Mouse (Mus musculus) lung, embryonic 15.5 days (tissue): ENCODE results near the gene Tubb3. TPM values are rescaled to one million over a fixed set of nuclear protein-coding genes. Genes with fewer than 3 reads are reported as not detected.
A peak's percentile ranks its signal among the peaks of the same experiment; 100 is the strongest.

Experiments used
- ATAC-seq: fragments of 200-750 bp; cut with Nextera tagmentation; 2 replicates; pipeline ENCODE4 v1.8.0; 2017; ENCODE audit warnings: moderate number of reproducible peaks, borderline replicate concordance; ENCODE audit not compliant: low FRiP score, low TSS enrichment; ENCODE audit errors: extremely low read depth
- H3K27ac ChIP-seq: fragments of 300-500 bp; sonication (generic); 2 replicates; pipeline ENCODE4 v1.5.1; 2015; ENCODE audit warnings: moderate library complexity, mild to moderate bottlenecking, inconsistent platforms
- H3K27me3 ChIP-seq: fragments of 300-500 bp; sonication (generic); 2 replicates; pipeline ENCODE4 v1.6.1; 2015; ENCODE audit warnings: inconsistent platforms
- H3K36me3 ChIP-seq: fragments of 300-500 bp; sonication (generic); 2 replicates; pipeline ENCODE4 v1.6.1; 2015; ENCODE audit warnings: inconsistent platforms
- H3K4me1 ChIP-seq: fragments of 300-500 bp; sonication (generic); 2 replicates; pipeline ENCODE4 v1.6.1; 2015; ENCODE audit warnings: inconsistent platforms
- H3K4me2 ChIP-seq: fragments of 300-500 bp; sonication (generic); 2 replicates; pipeline ENCODE4 v1.6.1; 2015; ENCODE audit warnings: inconsistent platforms, mild to moderate bottlenecking, moderate library complexity
- H3K4me3 ChIP-seq: fragments of 300-500 bp; sonication (generic); 2 replicates; pipeline ENCODE4 v1.5.1; 2015; ENCODE audit warnings: mild to moderate bottlenecking, inconsistent platforms
- H3K9ac ChIP-seq: fragments of 300-500 bp; sonication (generic); 2 replicates; pipeline ENCODE4 v1.6.1; 2015; ENCODE audit warnings: inconsistent platforms
- H3K9me3 ChIP-seq: fragments of 300-500 bp; sonication (generic); 2 replicates; pipeline ENCODE4 v1.6.1; 2016; ENCODE audit warnings: inconsistent platforms
- WGBS: fragments of 180-500 bp; shearing (Covaris S2); methylation state at CpG from one replicate; pipeline ENCODE4 v1.1.7; 2015; 5-methylcytosine and 5-hydroxymethylcytosine counted together
- polyA plus RNA-seq: library from polyadenylated mRNA; unstranded; fragments of >200 nt; fragmentation: Nextera tagmentation; extraction: Ambion mirVana; gene quantifications from 2 replicates; pipeline ENCODE4 v1.2.1, GENCODE M21; 2015

The Tubb3 gene
- polyA plus RNA-seq, 1 experiment from 2014 or later = 11.4 TPM

- H3K9me3 ChIP-seq = no peaks in the 10 kb centered on the region
- H3K36me3 ChIP-seq = peaks cover 55% of the 10 kb centered on the region
- no peak overlapping the region for H3K27ac ChIP-seq
- no peak for ATAC-seq
- no peak overlapping the region for H3K4me2 ChIP-seq
- no peaks in the 10 kb centered on the region for H3K27me3 ChIP-seq
- no peak overlapping the region for H3K4me3 ChIP-seq
- H3K9ac ChIP-seq = no peak overlapping the region
- H3K4me1 ChIP-seq = no peaks in the 10 kb centered on the region
- 85% methylated on average over 9 of the region's 9 CpGs for WGBS
These were observed 9.3 kb upstream of the Tubb3 start for GRCm38 (mm10) chr8:123401936-123402335.

DNA sequence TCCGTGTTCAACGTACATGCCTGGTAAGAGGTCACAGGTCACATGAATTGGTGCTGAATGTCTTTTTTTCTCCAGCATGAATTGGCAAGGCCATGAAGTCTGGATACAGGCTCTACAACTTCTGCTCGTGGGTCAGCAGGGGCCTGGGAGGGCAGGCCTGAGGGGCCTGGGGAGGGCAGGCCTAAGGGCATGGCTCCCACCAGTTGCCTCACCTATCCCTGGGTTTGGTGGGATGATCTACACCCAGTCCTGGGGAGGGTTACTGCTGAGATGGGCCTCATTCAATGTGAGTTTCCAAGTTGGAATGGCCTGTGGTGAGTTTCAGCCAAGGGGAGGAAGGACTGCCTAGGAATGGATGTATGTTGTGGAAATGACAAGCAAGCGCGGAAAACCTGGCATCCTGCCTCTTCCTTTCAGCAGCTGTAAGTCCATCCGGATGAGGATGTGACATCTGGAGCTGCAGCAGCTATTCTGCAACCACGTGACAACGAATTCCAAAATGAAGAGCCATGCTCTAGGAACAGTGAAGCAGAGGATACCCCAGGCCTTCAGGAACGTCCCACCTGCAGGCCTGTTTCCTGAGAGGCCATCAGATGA is 8.4 kb upstream of the Tubb3 start:
- no peaks in the 10 kb centered on the region for H3K9me3 ChIP-seq
- peak; percentile 37; the same call in 1 of the 2 replicates for ATAC-seq
- peaks cover 47% of the 10 kb centered on the region for H3K36me3 ChIP-seq
- no peak overlapping the region for H3K27ac ChIP-seq
- H3K4me3 ChIP-seq = no peak overlapping the region
- no peaks in the 10 kb centered on the region for H3K4me1 ChIP-seq
- H3K4me2 ChIP-seq = no peak overlapping the region
- H3K9ac ChIP-seq = no peak overlapping the region
- 76% methylated on average over 9 of the region's 9 CpGs for WGBS
- H3K27me3 ChIP-seq = peaks cover 5% of the 10 kb centered on the region

GRCm38 (mm10) chr8:123404521-123404920 is 6.7 kb upstream of the Tubb3 start:
- no peak for ATAC-seq
- 47% methylated on average over 8 of the region's 8 CpGs for WGBS
- H3K9me3 ChIP-seq = no peaks in the 10 kb centered on the region
- H3K27ac ChIP-seq = no peak overlapping the region
- no peak overlapping the region for H3K9ac ChIP-seq
- peaks cover 31% of the 10 kb centered on the region for H3K36me3 ChIP-seq
- H3K4me2 ChIP-seq = no peak overlapping the region
- H3K27me3 ChIP-seq = peaks cover 19% of the 10 kb centered on the region
- H3K4me1 ChIP-seq = no peaks in the 10 kb centered on the region
- H3K4me3 ChIP-seq = no peak overlapping the region

GRCm38 (mm10) chr8:123406786-123407185 is 4.4 kb upstream of the Tubb3 start, which contains the start of gene Mc1r:
Gene Mc1r, plus strand, starts transcription at chr8:123407107.
- Histone ChIP-seq H3K9me3 (no peaks in the 10 kb centered on the region), H3K27ac (no peak within 1 kb of the TSS), H3K9ac (no peak within 1 kb of the TSS), H3K4me1 (peaks cover 9% of the 10 kb centered on the region; the same call in 1 of the 2 replicates), H3K36me3 (peaks cover 12% of the 10 kb centered on the region), H3K27me3 (peaks cover 42% of the 10 kb centered on the region), H3K4me2 (no peak within 1 kb of the TSS), H3K4me3 (no peak within 1 kb of the TSS)
- 4% methylated on average over 4 of the region's 4 CpGs for WGBS
- no peak for ATAC-seq

DNA sequence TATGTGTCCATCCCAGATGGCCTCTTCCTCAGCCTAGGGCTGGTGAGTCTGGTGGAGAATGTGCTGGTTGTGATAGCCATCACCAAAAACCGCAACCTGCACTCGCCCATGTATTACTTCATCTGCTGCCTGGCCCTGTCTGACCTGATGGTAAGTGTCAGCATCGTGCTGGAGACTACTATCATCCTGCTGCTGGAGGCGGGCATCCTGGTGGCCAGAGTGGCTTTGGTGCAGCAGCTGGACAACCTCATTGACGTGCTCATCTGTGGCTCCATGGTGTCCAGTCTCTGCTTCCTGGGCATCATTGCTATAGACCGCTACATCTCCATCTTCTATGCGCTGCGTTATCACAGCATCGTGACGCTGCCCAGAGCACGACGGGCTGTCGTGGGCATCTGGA is 3.6 kb upstream of the Tubb3 start:
- no peak for ATAC-seq
- Histone ChIP-seq H3K9me3 (no peaks in the 10 kb centered on the region), H3K4me1 (peaks cover 9% of the 10 kb centered on the region; the same call in 1 of the 2 replicates), H3K4me2 (no peak overlapping the region), H3K9ac (no peak overlapping the region), H3K36me3 (peaks cover 4% of the 10 kb centered on the region; the same call in 1 of the 2 replicates), H3K4me3 (no peak overlapping the region), H3K27me3 (peaks cover 50% of the 10 kb centered on the region), H3K27ac (no peak overlapping the region)
- 85% methylated on average over 13 of the region's 13 CpGs for WGBS

DNA sequence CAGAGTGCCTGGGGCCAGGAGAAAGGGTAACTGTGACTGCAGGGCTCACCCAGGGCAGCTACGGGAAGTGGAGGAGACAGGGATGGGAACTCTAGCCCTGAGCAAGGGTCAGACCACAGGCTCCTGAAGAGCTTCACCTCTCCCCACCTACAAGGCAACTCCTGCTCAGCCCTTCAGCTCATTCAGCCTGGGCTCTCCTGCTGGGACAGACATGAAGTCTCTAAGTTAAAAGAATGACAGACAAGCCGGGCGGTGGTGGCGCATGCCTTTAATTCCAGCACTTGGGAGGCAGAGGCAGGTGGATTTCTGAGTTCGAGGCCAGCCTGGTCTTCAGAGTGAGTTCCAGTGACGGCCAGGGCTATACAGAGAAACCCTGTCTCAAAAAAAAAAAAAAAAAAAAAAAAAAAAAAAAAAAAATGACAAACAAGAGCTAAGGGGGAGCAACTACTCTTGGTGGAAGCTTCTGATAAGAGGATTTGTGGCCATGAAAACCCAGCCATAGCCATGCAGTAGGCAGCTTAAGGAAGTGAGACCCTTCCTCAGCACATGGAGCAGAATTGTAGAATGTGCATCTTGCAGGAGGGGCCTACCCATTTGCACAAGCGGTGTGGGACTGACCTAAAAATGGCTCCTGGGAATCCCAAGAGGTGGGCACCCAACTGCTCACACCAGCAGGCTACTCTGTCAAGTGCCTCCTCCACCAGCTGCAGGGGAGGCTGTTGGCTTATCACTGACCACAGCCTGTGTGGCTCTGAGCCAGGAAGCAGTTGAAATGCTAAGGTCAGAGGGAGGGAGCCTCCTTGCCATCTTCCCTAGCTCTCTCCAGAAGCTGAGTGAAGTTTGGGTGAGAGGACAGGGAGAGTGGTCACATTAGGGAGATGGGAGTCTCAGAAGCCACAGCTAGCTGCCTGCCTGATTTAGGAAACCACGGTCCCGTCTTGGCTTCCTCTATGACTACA is 2.4 kb upstream of the Tubb3 start:
- no peak overlapping the region for H3K4me2 ChIP-seq
- H3K27me3 ChIP-seq = peaks cover 63% of the 10 kb centered on the region
- WGBS = 56% methylated on average over 9 of the region's 9 CpGs
- no peak overlapping the region for H3K27ac ChIP-seq
- H3K9me3 ChIP-seq = no peaks in the 10 kb centered on the region
- ATAC-seq = no peak
- no peak overlapping the region for H3K9ac ChIP-seq
- no peak overlapping the region for H3K4me3 ChIP-seq
- H3K36me3 ChIP-seq = no peaks in the 10 kb centered on the region
- peaks cover 9% of the 10 kb centered on the region; the same call in 1 of the 2 replicates for H3K4me1 ChIP-seq

DNA sequence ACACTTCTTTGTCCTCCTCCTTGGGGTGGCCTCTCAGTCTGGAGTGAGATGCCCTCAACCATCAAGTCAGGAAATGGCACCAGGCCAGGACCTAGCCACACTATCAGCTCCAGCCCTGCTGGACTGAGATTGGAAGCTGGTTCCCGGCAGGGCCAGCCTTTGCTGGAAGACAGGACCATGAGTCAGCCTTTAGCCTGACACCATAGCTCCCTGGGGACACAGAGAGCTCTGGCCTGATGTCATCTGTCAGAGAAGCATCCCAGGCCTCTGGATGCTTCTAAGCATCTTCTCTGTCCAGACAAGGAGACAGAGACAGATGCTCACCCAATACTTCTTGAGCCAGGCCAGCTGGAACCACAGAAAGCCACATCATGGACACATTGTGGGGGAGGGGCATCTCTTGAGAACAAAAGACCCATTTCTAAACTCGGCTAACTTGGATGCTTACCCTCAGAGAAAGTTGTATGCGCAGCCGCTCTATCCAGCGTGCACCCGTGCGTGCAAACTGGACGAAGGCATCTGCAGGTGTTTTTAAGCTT is 1.1 kb upstream of the Tubb3 start:
- Histone ChIP-seq H3K9me3 (no peaks in the 10 kb centered on the region), H3K27ac (no peak overlapping the region), H3K9ac (no peak overlapping the region), H3K36me3 (no peaks in the 10 kb centered on the region), H3K27me3 (peaks cover 71% of the 10 kb centered on the region), H3K4me3 (no peak overlapping the region), H3K4me1 (peaks cover 9% of the 10 kb centered on the region; the same call in 1 of the 2 replicates), H3K4me2 (no peak overlapping the region)
- no peak for ATAC-seq
- WGBS = 61% methylated on average over 8 of the region's 8 CpGs

DNA sequence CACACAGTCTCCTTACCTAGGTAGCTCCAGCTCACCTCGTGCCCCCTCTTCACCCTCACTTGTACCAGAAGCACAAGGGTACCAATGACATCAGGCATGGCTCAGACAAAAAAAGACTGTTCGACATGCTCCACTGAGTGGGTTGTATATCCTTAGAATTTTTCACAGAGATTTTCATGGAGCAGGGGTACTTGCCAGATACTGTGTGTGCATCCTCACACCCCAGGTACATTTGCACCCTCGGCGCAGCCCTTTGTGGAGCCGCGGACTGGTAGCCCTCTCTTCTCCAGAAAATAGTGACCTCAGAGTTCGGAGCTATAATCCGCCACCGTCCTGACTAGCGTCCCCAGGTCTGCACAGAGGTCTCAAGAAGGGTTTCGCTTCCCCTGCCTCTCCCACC is 436 bp upstream of the Tubb3 start:
- Histone ChIP-seq H3K36me3 (no peaks in the 10 kb centered on the region), H3K4me3 (no peak overlapping the region), H3K27me3 (peaks cover 71% of the 10 kb centered on the region), H3K4me1 (peaks cover 9% of the 10 kb centered on the region; the same call in 1 of the 2 replicates), H3K4me2 (peak overlapping the region; percentile 48), H3K9me3 (no peaks in the 10 kb centered on the region), H3K9ac (no peak overlapping the region), H3K27ac (no peak overlapping the region)
- ATAC-seq = no peak
- WGBS = 11% methylated on average over 11 of the region's 11 CpGs

DNA sequence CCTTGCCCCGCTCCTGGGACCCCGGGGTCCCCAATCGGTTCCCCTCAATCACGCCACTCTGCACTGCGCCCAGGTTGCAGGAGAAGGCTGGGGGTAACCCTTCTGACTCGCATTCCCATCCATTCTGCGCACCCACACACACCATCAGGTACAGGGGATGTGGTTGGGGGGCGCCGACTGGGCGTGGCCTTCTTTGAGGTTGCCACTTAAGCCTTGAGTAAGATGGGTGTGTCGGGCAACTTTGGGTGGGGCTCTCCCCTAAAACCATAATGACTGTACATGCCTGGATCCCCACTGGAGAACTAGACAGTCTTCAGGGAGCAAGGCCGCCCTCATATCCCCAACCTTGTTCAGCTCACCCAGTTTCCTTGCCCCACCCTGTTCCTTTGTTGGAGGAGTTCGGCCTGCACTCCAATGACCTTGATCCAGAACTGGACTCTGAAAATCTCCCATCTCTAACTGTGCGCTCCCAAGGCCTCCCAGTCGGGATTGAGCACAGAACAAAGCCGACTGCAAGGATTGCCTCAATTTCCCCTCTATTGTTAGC is 630 bp downstream of the Tubb3 start:
- peaks cover 9% of the 10 kb centered on the region; the same call in 1 of the 2 replicates for H3K4me1 ChIP-seq
- no peak for ATAC-seq
- no peaks in the 10 kb centered on the region for H3K36me3 ChIP-seq
- peaks cover 71% of the 10 kb centered on the region for H3K27me3 ChIP-seq
- no peaks in the 10 kb centered on the region for H3K9me3 ChIP-seq
- no peak overlapping the region for H3K27ac ChIP-seq
- 12% methylated on average over 16 of the region's 16 CpGs for WGBS
- peak overlapping the region; percentile 23 for H3K4me3 ChIP-seq
- H3K4me2 ChIP-seq = peak overlapping the region; percentile 48
- H3K9ac ChIP-seq = no peak overlapping the region

- no peaks in the 10 kb centered on the region for H3K9me3 ChIP-seq
- WGBS = 3% methylated on average over 12 of the region's 12 CpGs
- no peak overlapping the region for H3K9ac ChIP-seq
- H3K4me2 ChIP-seq = no peak overlapping the region
- H3K4me3 ChIP-seq = no peak overlapping the region
- H3K27ac ChIP-seq = no peak overlapping the region
- H3K4me1 ChIP-seq = peaks cover 9% of the 10 kb centered on the region; the same call in 1 of the 2 replicates
- H3K27me3 ChIP-seq = peaks cover 68% of the 10 kb centered on the region
- no peak for ATAC-seq
- no peaks in the 10 kb centered on the region for H3K36me3 ChIP-seq
These were observed 1.4 kb downstream of the Tubb3 start for GRCm38 (mm10) chr8:123412560-123413170.

- Histone ChIP-seq H3K36me3 (no peaks in the 10 kb centered on the region), H3K27me3 (peaks cover 54% of the 10 kb centered on the region), H3K9me3 (no peaks in the 10 kb centered on the region), H3K4me3 (no peak overlapping the region), H3K4me1 (peaks cover 9% of the 10 kb centered on the region; the same call in 1 of the 2 replicates), H3K27ac (no peak overlapping the region), H3K9ac (no peak overlapping the region), H3K4me2 (no peak overlapping the region)
- ATAC-seq = no peak
- WGBS = 10% methylated on average over 9 of the region's 9 CpGs
These were observed 3.0 kb downstream of the Tubb3 start for GRCm38 (mm10) chr8:123414255-123414654.
